Mouse (Mus musculus): ENCODE measurements around the gene Cfb.

- TF ChIP-seq EP300 (optimal IDR thresholded peaks at IDR 0.05), result no peak
- TF ChIP-seq CTCF (IDR thresholded peaks at IDR 0.05; ENCODE audit: low read depth), result peak; percentile 55
These were observed 21.0 kb upstream of the Cfb start for GRCm38 (mm10) chr17:34883332-34883731.

All from stomach, postnatal 0 days (tissue).